Mouse (Mus musculus) heart, embryonic 11.5 days (tissue): ENCODE measurements around the gene Kcnip4. TPM values are rescaled to one million over a fixed set of nuclear protein-coding genes. Genes with fewer than 3 reads are reported as not detected.

ENCODE experiments used
- ATAC-seq: fragments of 200-750 bp; cut with Nextera tagmentation; replicated peaks from 2 replicates; pipeline ENCODE4 v1.8.0; 2017; ENCODE audit warnings: moderate library complexity; ENCODE audit not compliant: insufficient number of reproducible peaks, low FRiP score, low TSS enrichment
- H3K27ac ChIP-seq: fragments of 300-500 bp; sonication (generic); 2 replicates; pipeline ENCODE4 v1.5.1; 2014; ENCODE audit warnings: mild to moderate bottlenecking, low read depth, low read length
- H3K27me3 ChIP-seq: fragments of 300-500 bp; sonication (generic); 2 replicates; pipeline ENCODE4 v1.6.1; 2014; ENCODE audit warnings: mild to moderate bottlenecking, low read length, mixed read lengths; ENCODE audit not compliant: control insufficient read depth, insufficient read depth
- H3K36me3 ChIP-seq: fragments of 300-500 bp; sonication (generic); 2 replicates; pipeline ENCODE4 v1.6.1; 2014; ENCODE audit warnings: mild to moderate bottlenecking, low read length, moderate library complexity, mixed read lengths; ENCODE audit not compliant: control insufficient read depth, insufficient read depth
- H3K4me1 ChIP-seq: fragments of 300-500 bp; sonication (generic); 2 replicates; pipeline ENCODE4 v1.6.1; 2014; ENCODE audit warnings: low read length; ENCODE audit not compliant: control insufficient read depth, insufficient read depth
- H3K4me2 ChIP-seq: fragments of 300-500 bp; sonication (generic); 2 replicates; pipeline ENCODE4 v1.6.1; 2014; ENCODE audit warnings: mild to moderate bottlenecking, moderate library complexity
- H3K4me3 ChIP-seq: fragments of 300-500 bp; sonication (generic); 2 replicates; pipeline ENCODE4 v1.5.1; 2014; ENCODE audit warnings: low read depth, low read length
- H3K9ac ChIP-seq: fragments of 300-500 bp; sonication (generic); 2 replicates; pipeline ENCODE4 v1.6.1; 2014; ENCODE audit warnings: mild to moderate bottlenecking, low read depth, low read length, moderate library complexity
- H3K9me3 ChIP-seq: fragments of 300-500 bp; sonication (generic); replicated peaks from 2 replicates; pipeline ENCODE4 v1.6.1; 2016; ENCODE audit warnings: low read length; ENCODE audit not compliant: control insufficient read depth
- WGBS: fragments of 180-500 bp; shearing (Covaris S2); extraction: QIAGEN DNeasy Blood & Tissue Kit; methylation state at CpG from one replicate; pipeline ENCODE4 v1.1.7; 2014; ENCODE audit not compliant: insufficient replicate concordance; 5-methylcytosine and 5-hydroxymethylcytosine counted together
- polyA plus RNA-seq: library from polyadenylated mRNA; unstranded; fragments of >200 nt; fragmentation: Nextera tagmentation; extraction: Ambion mirVana; gene quantifications from 2 replicates; pipeline ENCODE4 v1.2.1, GENCODE M21; 2014

The Kcnip4 gene
- polyA plus RNA-seq, 1 experiment from 2014 or later, result 0.63 TPM

- H3K36me3 ChIP-seq, result no peaks in the 10 kb centered on the region
- no peak overlapping the region for H3K4me3 ChIP-seq
- no peaks in the 10 kb centered on the region for H3K27me3 ChIP-seq
- H3K9ac ChIP-seq, result no peak overlapping the region
- no peaks in the 10 kb centered on the region for H3K4me1 ChIP-seq
- H3K27ac ChIP-seq, result no peak overlapping the region
- ATAC-seq, result no peak
- H3K4me2 ChIP-seq, result no peak overlapping the region
- 72% methylated on average over 4 of the region's 4 CpGs for WGBS
- no peaks in the 10 kb centered on the region for H3K9me3 ChIP-seq
Measured at GRCm38 (mm10) chr5:49298654-49299053, 226.1 kb downstream of the Kcnip4 start.

- 75% methylated on average over 2 of the region's 2 CpGs for WGBS
- no peak for ATAC-seq
- H3K9ac ChIP-seq, result no peak overlapping the region
- no peaks in the 10 kb centered on the region for H3K27me3 ChIP-seq
- no peak overlapping the region for H3K4me2 ChIP-seq
- H3K9me3 ChIP-seq, result no peaks in the 10 kb centered on the region
- no peaks in the 10 kb centered on the region for H3K36me3 ChIP-seq
- no peak overlapping the region for H3K27ac ChIP-seq
- no peaks in the 10 kb centered on the region for H3K4me1 ChIP-seq
- no peak overlapping the region for H3K4me3 ChIP-seq
Measured at GRCm38 (mm10) chr5:49292421-49292820, 232.3 kb downstream of the Kcnip4 start.

GRCm38 (mm10) chr5:49291801-49292200 is 232.9 kb downstream of the Kcnip4 start:
- 69% methylated on average over 3 of the region's 3 CpGs for WGBS
- H3K9ac ChIP-seq, result no peak overlapping the region
- H3K4me2 ChIP-seq, result no peak overlapping the region
- H3K4me3 ChIP-seq, result no peak overlapping the region
- H3K36me3 ChIP-seq, result no peaks in the 10 kb centered on the region
- H3K9me3 ChIP-seq, result no peaks in the 10 kb centered on the region
- H3K27me3 ChIP-seq, result no peaks in the 10 kb centered on the region
- no peak overlapping the region for H3K27ac ChIP-seq
- H3K4me1 ChIP-seq, result no peaks in the 10 kb centered on the region
- ATAC-seq, result no peak

- 31% methylated on average over 12 of the region's 12 CpGs for WGBS
- no peak overlapping the region for H3K27ac ChIP-seq
- no peaks in the 10 kb centered on the region for H3K9me3 ChIP-seq
- no peaks in the 10 kb centered on the region for H3K4me1 ChIP-seq
- ATAC-seq, result no peak
- no peak overlapping the region for H3K9ac ChIP-seq
- peak overlapping the region; percentile 47 for H3K4me2 ChIP-seq
- H3K4me3 ChIP-seq, result no peak overlapping the region
- H3K36me3 ChIP-seq, result no peaks in the 10 kb centered on the region
- H3K27me3 ChIP-seq, result no peaks in the 10 kb centered on the region
Measured at GRCm38 (mm10) chr5:49285455-49286135, 239.1 kb downstream of the Kcnip4 start.

GRCm38 (mm10) chr5:49284776-49285175 is 239.9 kb downstream of the Kcnip4 start:
- H3K36me3 ChIP-seq, result no peaks in the 10 kb centered on the region
- H3K9me3 ChIP-seq, result no peaks in the 10 kb centered on the region
- H3K4me3 ChIP-seq, result no peak overlapping the region
- H3K4me2 ChIP-seq, result no peak overlapping the region
- no peak overlapping the region for H3K27ac ChIP-seq
- H3K4me1 ChIP-seq, result no peaks in the 10 kb centered on the region
- WGBS, result 70% methylated on average over 6 of the region's 6 CpGs
- no peak overlapping the region for H3K9ac ChIP-seq
- ATAC-seq, result no peak
- no peaks in the 10 kb centered on the region for H3K27me3 ChIP-seq

GRCm38 (mm10) chr5:49283403-49283802 is 241.3 kb downstream of the Kcnip4 start:
- 58% methylated on average over 5 of the region's 5 CpGs for WGBS
- no peak overlapping the region for H3K9ac ChIP-seq
- no peak overlapping the region for H3K4me3 ChIP-seq
- H3K9me3 ChIP-seq, result no peaks in the 10 kb centered on the region
- ATAC-seq, result no peak
- H3K27me3 ChIP-seq, result no peaks in the 10 kb centered on the region
- no peak overlapping the region for H3K27ac ChIP-seq
- H3K36me3 ChIP-seq, result no peaks in the 10 kb centered on the region
- H3K4me2 ChIP-seq, result no peak overlapping the region
- H3K4me1 ChIP-seq, result no peaks in the 10 kb centered on the region

- H3K9ac ChIP-seq, result no peak overlapping the region
- H3K27ac ChIP-seq, result no peak overlapping the region
- no peaks in the 10 kb centered on the region for H3K4me1 ChIP-seq
- H3K4me3 ChIP-seq, result no peak overlapping the region
- no peaks in the 10 kb centered on the region for H3K27me3 ChIP-seq
- H3K9me3 ChIP-seq, result no peaks in the 10 kb centered on the region
- no peaks in the 10 kb centered on the region for H3K36me3 ChIP-seq
- no peak overlapping the region for H3K4me2 ChIP-seq
- ATAC-seq, result no peak
Measured at GRCm38 (mm10) chr5:49271864-49272263, 252.8 kb downstream of the Kcnip4 start.

GRCm38 (mm10) chr5:49268807-49269206 is 255.9 kb downstream of the Kcnip4 start:
- Histone ChIP-seq H3K36me3 (no peaks in the 10 kb centered on the region), H3K9me3 (no peaks in the 10 kb centered on the region), H3K27me3 (no peaks in the 10 kb centered on the region), H3K9ac (no peak overlapping the region), H3K27ac (no peak overlapping the region), H3K4me2 (no peak overlapping the region), H3K4me1 (no peaks in the 10 kb centered on the region), H3K4me3 (no peak overlapping the region)
- 81% methylated on average over 8 of the region's 8 CpGs for WGBS
- no peak for ATAC-seq

GRCm38 (mm10) chr5:49259356-49259755 is 265.4 kb downstream of the Kcnip4 start:
- Histone ChIP-seq H3K27ac (no peak overlapping the region), H3K36me3 (no peaks in the 10 kb centered on the region), H3K4me3 (no peak overlapping the region), H3K4me1 (no peaks in the 10 kb centered on the region), H3K9ac (no peak overlapping the region), H3K27me3 (no peaks in the 10 kb centered on the region), H3K9me3 (no peaks in the 10 kb centered on the region), H3K4me2 (no peak overlapping the region)
- WGBS, result 88% methylated on average over 4 of the region's 4 CpGs
- ATAC-seq, result no peak
